Mouse (Mus musculus) thymus, adult 2 months (tissue): ENCODE results near the gene Vps37d.

ENCODE experiments used
- CTCF ChIP-seq: fragments of 200-500 bp; IDR thresholded peaks from 2 replicates; pipeline ENCODE4 v1.5.1; 2012; ENCODE audit warnings: mild to moderate bottlenecking, control low read depth, low read length, moderate library complexity, borderline replicate concordance; ENCODE audit not compliant: control insufficient read depth, poor library complexity, insufficient read depth; ENCODE audit errors: extremely low read depth
- POLR2A ChIP-seq: fragments of 200-500 bp; IDR thresholded peaks from 2 replicates; pipeline ENCODE4 v1.6.1; 2012; ENCODE audit warnings: mild to moderate bottlenecking, low read length, control low read depth, moderate library complexity; ENCODE audit not compliant: control insufficient read depth, poor library complexity, insufficient read depth; ENCODE audit errors: extremely low read depth

- TF ChIP-seq CTCF (no peak), POLR2A (no peak)
Observed at GRCm38 (mm10) chr5:135037946-135038345, 40.1 kb downstream of the Vps37d start.
